Mouse (Mus musculus): ENCODE results near the gene Matn4. TPM values are rescaled to one million over a fixed set of nuclear protein-coding genes. Genes with fewer than 3 reads are reported as not detected.

Matn4 gene
- total and polyA plus RNA-seq, 3 experiments: 0.26 to 0.70 (median 0.43) TPM

- 65% methylated on average over 8 of the region's 8 CpGs for WGBS
- Histone ChIP-seq H3K4me3 (no peak overlapping the region), H3K27me3 (ENCODE audit: control insufficient read depth, insufficient read depth, low read length) (no peaks in the 10 kb centered on the region), H3K9ac (ENCODE audit: low read depth, low read length) (no peak overlapping the region), H3K4me1 (ENCODE audit: control insufficient read depth, insufficient read depth, low read length) (peaks cover 7% of the 10 kb centered on the region), H3K36me3 (ENCODE audit: control insufficient read depth, insufficient read depth, low read length) (no peaks in the 10 kb centered on the region), H3K27ac (no peak overlapping the region), H3K79me2 (replicated peaks; ENCODE audit: control insufficient read depth, insufficient read depth, low read length) (no peaks in the 10 kb centered on the region)
- intact Hi-C loops (cut with DNase I): no loop called here
- TF ChIP-seq POLR2A (IDR thresholded peaks at IDR 0.05; ENCODE audit: insufficient read depth, low read depth, low read length) (no peak), EP300 (IDR thresholded peaks at IDR 0.05; ENCODE audit: insufficient read depth, low read depth, low read length) (no peak), CTCF (IDR thresholded peaks at IDR 0.05) (no peak)
- no peak for DNase-seq
These were observed 33.3 kb upstream of the Matn4 start for GRCm38 (mm10) chr2:164438257-164438656.

DNA sequence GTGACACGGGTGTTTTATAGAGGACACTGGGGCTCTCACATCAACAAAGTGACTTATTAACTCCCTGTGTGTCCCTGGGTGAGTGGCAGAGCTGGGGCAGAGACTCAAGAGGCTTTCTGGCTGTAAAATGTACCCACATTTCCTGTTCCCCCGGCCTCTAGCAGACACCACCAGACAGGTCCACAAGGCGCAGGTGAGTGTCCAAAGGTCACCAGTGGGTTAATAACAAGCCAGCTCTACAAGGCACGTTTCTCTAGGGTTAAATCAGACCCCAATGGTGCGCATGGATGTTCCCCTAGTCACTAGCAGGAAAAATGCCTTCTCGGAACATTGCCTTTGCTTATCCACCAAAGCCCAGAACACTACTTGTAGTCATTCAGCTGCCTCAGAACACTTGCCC lies 32.8 kb upstream of the Matn4 start:
- Histone ChIP-seq H3K4me1 (ENCODE audit: control insufficient read depth, insufficient read depth, low read length) (peaks cover 8% of the 10 kb centered on the region), H3K27me3 (ENCODE audit: control insufficient read depth, insufficient read depth, low read length) (no peaks in the 10 kb centered on the region), H3K27ac (no peak overlapping the region), H3K36me3 (ENCODE audit: control insufficient read depth, insufficient read depth, low read length) (no peaks in the 10 kb centered on the region), H3K9ac (ENCODE audit: low read depth, low read length) (no peak overlapping the region), H3K79me2 (replicated peaks; ENCODE audit: control insufficient read depth, insufficient read depth, low read length) (no peaks in the 10 kb centered on the region), H3K4me3 (no peak overlapping the region)
- TF ChIP-seq POLR2A (IDR thresholded peaks at IDR 0.05; ENCODE audit: insufficient read depth, low read depth, low read length): no peak
- no peak for TF ChIP-seq CTCF (IDR thresholded peaks at IDR 0.05)
- TF ChIP-seq EP300 (IDR thresholded peaks at IDR 0.05; ENCODE audit: insufficient read depth, low read depth, low read length): no peak
- WGBS: 81% methylated on average over 6 of the region's 6 CpGs
- DNase-seq: no peak
- intact Hi-C loops (cut with DNase I): no loop called here

DNA sequence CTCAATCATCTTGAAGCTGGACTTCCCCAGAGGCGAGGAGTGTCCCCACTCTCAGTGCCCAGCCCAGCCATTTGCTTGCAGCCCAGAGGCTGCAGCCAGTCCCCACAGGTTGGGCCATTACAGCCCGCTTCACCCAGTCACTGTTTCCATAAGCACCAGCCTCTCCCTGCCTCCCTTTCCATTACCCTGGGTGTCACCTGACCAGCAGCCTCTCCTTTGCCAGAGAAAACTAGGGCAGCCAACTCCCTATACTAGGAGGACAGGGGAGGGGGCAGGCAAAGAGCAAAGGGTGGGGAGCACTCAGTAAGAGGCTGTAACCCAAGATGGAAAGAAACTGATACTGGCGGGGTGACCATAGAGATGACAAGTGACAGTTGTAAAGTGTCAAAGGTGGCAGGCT lies 32.0 kb upstream of the Matn4 start:
- Histone ChIP-seq H3K27me3 (ENCODE audit: control insufficient read depth, insufficient read depth, low read length) (no peaks in the 10 kb centered on the region), H3K36me3 (ENCODE audit: control insufficient read depth, insufficient read depth, low read length) (no peaks in the 10 kb centered on the region), H3K27ac (peak overlapping the region; percentile 9; the same call in 1 of the 2 replicates), H3K79me2 (replicated peaks; ENCODE audit: control insufficient read depth, insufficient read depth, low read length) (no peaks in the 10 kb centered on the region), H3K4me1 (ENCODE audit: control insufficient read depth, insufficient read depth, low read length) (peaks cover 12% of the 10 kb centered on the region), H3K4me3 (no peak overlapping the region), H3K9ac (ENCODE audit: low read depth, low read length) (no peak overlapping the region)
- 64% methylated on average over 3 of the region's 3 CpGs for WGBS
- intact Hi-C loops (cut with DNase I): no loop called here
- no peak for TF ChIP-seq EP300 (IDR thresholded peaks at IDR 0.05; ENCODE audit: insufficient read depth, low read depth, low read length)
- DNase-seq: peak in 1 of 2 experiments; percentile 47

DNA sequence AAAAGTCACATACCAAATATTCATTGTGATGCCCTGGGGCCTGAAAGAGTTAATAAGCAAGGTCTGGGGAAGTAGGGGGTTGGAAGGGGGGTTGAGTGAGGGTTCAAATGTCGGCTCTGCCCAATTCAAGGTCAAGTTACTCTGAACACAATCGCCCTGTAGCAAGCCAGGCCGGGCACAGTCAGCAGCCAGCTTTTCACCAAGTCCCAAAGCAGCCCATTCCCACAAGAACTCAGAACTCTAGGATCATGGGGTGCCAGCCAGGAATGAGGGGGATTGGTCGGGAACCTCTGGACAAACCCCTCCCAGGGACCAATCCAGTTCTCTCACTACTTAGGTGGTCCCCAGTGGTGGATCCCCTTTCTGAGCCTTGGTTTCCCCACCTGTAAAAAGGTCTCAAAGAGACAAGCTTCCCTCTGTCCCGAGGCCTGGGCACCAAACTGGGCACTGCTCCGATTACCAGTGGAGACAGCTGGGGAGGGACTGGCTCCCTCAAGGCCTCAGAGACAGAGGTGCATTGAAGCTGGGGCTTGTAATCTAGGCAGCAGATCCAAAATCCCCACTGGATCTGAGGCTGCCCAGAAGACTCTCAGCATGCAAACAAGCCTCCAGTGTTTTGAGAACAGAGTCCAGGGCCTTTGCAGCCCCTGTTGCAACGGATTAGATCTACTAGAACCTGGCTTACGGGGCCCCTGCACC lies 31.4 kb upstream of the Matn4 start:
- H3K4me1 ChIP-seq (ENCODE audit: control insufficient read depth, insufficient read depth, low read length): peaks cover 12% of the 10 kb centered on the region
- no peaks in the 10 kb centered on the region for H3K36me3 ChIP-seq (ENCODE audit: control insufficient read depth, insufficient read depth, low read length)
- WGBS: 46% methylated on average over 8 of the region's 8 CpGs
- H3K9ac ChIP-seq (ENCODE audit: low read depth, low read length): no peak overlapping the region
- no peaks in the 10 kb centered on the region for H3K27me3 ChIP-seq (ENCODE audit: control insufficient read depth, insufficient read depth, low read length)
- no peak for TF ChIP-seq CTCF (IDR thresholded peaks at IDR 0.05)
- TF ChIP-seq POLR2A (IDR thresholded peaks at IDR 0.05; ENCODE audit: insufficient read depth, low read depth, low read length): no peak
- TF ChIP-seq EP300 (IDR thresholded peaks at IDR 0.05; ENCODE audit: insufficient read depth, low read depth, low read length): no peak
- intact Hi-C loops (cut with DNase I): no loop called here
- H3K79me2 ChIP-seq (replicated peaks; ENCODE audit: control insufficient read depth, insufficient read depth, low read length): no peaks in the 10 kb centered on the region
- peak overlapping the region; percentile 9; the same call in 1 of the 2 replicates for H3K27ac ChIP-seq
- DNase-seq: no peak
- no peak overlapping the region for H3K4me3 ChIP-seq

GRCm38 (mm10) chr2:164435216-164436090 lies 30.5 kb upstream of the Matn4 start:
- Histone ChIP-seq H3K27ac (no peak overlapping the region), H3K79me2 (replicated peaks; ENCODE audit: control insufficient read depth, insufficient read depth, low read length) (no peaks in the 10 kb centered on the region), H3K4me3 (no peak overlapping the region), H3K4me1 (ENCODE audit: control insufficient read depth, insufficient read depth, low read length) (peaks cover 12% of the 10 kb centered on the region), H3K27me3 (ENCODE audit: control insufficient read depth, insufficient read depth, low read length) (no peaks in the 10 kb centered on the region), H3K9ac (ENCODE audit: low read depth, low read length) (no peak overlapping the region), H3K36me3 (ENCODE audit: control insufficient read depth, insufficient read depth, low read length) (no peaks in the 10 kb centered on the region)
- 42% methylated on average over 5 of the region's 5 CpGs for WGBS
- no peak for DNase-seq
- intact Hi-C loops (cut with DNase I): no loop called here
- TF ChIP-seq POLR2A (IDR thresholded peaks at IDR 0.05; ENCODE audit: insufficient read depth, low read depth, low read length): no peak

DNA sequence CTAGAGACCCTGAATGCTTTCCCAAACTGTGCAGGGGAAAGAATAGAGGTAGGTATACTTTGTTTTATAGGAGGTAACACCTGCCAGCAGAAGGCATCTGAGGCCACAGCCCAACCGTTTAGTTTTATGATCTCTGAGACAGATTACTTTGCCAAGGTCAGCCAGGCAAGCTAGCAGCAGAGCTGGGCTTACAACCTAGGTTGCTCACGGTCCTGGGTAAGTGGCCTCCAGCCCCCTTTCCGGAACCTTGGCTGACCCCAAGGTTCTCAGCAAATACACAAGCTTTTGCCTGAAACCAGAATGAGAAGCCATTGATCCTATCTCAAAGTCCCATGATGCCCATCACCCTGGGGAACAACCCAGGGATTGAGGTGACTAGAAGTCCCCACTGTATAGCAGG lies 29.7 kb upstream of the Matn4 start:
- Histone ChIP-seq H3K4me1 (ENCODE audit: control insufficient read depth, insufficient read depth, low read length) (peaks cover 12% of the 10 kb centered on the region), H3K27me3 (ENCODE audit: control insufficient read depth, insufficient read depth, low read length) (no peaks in the 10 kb centered on the region), H3K9ac (ENCODE audit: low read depth, low read length) (no peak overlapping the region), H3K79me2 (replicated peaks; ENCODE audit: control insufficient read depth, insufficient read depth, low read length) (no peaks in the 10 kb centered on the region), H3K36me3 (ENCODE audit: control insufficient read depth, insufficient read depth, low read length) (no peaks in the 10 kb centered on the region), H3K27ac (no peak overlapping the region), H3K4me3 (no peak overlapping the region)
- intact Hi-C loops (cut with DNase I): no loop called here
- WGBS: 73% methylated on average over 3 of the region's 3 CpGs
- no peak for DNase-seq
- TF ChIP-seq EP300 (IDR thresholded peaks at IDR 0.05; ENCODE audit: insufficient read depth, low read depth, low read length) (no peak), CTCF (IDR thresholded peaks at IDR 0.05) (no peak)

All from heart, adult 2 months (tissue).